Mouse (Mus musculus) spleen, postnatal 4 days (tissue): ENCODE data around the gene Nrg4.

Experiments used
- DNase-seq, 2 experiments: peaks; one replicate each; pipeline ENCODE4 v3.0.0; 2022; ENCODE audit warnings: low spot score in 2 of 2

Nrg4 gene

DNA sequence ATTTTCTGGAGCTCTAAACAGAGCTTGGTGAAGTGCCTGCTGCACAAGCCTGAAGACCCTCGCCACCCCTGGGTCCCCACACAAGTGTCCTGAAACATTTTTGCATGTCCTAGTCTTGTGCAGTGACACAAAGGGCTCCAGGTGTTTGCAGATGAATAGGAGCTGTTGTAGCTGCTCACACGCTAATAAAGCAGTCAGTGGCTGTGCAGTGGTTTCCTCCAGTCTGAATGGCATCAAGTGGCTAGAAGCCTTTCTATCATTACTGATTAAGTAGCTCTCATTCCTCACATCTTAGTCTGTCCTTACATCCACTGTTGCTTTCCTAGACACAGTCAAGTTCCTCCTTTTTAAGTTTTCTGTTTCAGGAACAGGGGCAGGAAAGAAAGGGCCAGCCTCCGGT lies 111.0 kb downstream of the Nrg4 start:
- DNase-seq = no peak

DNA sequence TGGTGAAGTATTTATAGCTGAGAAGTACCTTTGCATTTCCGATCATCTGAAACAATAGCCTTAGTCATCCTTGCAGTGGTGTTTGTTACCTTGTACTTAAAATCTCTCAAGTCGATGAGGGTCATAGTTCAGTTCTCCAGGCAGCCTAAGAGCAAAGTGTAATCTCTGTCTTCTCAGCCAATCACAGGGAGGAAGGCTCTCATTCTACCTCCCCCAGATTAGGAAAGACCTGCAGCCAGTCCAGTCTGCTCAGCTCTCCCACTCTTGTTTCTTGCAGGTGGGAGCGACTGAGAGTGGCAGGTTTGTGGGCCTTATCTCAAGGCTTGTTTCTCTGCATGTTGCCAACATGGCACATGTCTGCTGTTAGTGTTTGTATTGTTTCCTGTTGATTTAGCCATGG lies 111.6 kb downstream of the Nrg4 start:
- no peak for DNase-seq

DNA sequence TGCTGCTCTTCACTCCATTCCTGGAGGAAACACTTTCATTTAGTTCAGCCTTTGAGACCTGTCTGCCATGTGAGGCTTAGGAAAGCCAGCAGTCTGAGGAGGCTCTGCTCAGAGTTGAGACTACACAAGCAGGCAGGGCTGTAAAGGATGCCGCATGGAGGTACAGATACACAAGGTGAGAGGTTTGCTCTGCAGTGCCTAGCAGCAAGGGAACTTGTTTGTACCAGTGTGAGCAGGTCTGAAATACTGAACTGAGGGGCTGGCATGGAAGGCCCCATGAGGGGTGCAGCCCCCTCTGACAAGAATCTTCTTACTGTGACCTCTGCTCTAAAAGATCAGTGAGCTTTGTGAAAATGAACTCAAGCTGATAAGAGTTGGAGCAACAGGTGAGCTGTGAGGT lies 113.2 kb downstream of the Nrg4 start:
- DNase-seq = no peak

DNA sequence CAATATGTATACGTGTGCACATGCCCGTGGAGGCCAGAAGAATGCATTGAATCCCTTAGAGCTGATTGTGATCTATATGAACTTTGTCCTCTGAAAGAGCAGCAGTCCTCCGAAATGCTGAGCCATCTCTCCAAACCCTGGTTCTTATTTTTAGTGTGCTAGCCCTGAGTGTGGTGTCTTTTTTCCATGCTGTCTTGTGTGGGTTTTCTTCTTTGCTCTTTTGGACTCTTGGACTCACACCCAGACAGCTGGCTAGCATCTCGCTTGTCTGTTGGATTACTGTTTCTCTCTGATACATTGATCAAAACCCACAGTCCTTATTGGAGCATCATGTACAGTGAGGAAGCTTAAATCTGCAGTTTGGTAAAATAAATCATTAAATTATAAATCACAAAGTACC lies 115.0 kb downstream of the Nrg4 start:
- no peak for DNase-seq

DNA sequence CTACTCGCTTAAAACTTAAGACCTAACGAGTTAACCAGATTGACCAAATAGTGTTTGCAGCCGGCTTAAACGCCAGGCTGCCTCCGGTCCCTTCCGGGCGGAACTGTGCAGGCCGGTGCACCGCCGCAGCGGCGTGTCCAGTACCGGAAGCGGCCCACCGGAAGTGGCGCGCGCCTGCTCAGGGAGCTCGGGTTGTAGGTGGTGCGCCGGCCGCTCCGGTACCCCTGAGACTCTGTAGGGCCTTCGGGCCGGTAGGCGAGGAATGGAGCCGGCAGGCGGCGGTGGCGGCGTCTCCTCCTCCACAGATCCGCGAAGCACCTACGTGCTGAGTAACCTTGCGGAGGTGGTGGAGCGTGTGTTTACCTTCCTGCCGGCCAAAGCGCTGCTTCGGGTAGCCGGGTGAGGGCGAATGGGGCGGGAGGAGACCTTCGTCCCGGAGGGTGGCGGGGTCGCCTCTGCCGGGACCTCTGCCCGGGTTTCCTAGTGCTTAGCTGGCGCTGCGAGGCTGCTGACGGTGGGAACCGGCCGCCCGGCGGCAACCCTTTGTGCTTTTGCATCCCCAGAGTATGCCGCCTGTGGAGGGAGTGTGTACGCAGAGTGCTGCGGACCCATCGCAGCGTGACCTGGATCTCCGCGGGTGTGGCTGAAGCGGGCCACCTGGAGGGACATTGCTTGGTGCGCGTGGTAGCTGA lies 117.7 kb downstream of the Nrg4 start, which contains the start of gene Fbxo22:
Gene Fbxo22, plus strand, starts transcription at position 136 of the 692 bp plus-strand sequence.
- DNase-seq = peak; percentile 81 to 90

DNA sequence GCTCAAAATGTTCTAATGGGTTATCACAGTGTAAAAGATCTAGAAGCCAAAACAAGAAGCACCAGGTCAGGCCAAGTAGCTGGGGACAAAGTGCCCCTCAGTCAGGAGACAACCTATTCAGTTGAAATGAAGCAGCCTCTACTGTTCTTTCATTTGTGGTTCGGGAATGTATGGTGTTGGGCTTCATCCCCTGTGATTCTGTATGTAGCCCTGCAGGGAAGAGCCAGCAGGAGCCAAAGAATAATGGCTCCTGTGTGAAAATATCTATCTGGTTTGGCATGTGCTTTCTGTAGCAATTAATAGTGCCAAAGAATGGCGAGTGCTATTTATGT lies 118.2 kb downstream of the Nrg4 start:
- no peak for DNase-seq

DNA sequence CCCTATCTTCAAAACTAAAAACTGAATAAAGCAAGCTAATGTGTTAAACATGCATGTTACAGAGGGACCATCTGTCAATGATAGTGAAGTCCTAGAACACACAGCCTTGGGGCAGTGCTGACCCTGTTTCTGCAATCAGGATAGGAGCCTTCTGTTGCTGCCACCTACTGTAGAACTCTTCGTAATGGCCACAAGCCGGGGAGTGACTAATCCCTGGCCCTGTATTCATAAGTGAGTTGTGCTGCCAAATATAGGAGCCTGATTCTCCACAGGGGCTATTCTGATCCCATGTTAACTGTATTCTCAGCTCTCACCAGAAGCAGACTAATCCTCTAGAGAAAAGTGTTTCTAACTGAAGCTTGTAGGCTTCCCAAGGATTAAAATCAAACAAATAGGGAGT lies 127.3 kb downstream of the Nrg4 start:
- DNase-seq = no peak

DNA sequence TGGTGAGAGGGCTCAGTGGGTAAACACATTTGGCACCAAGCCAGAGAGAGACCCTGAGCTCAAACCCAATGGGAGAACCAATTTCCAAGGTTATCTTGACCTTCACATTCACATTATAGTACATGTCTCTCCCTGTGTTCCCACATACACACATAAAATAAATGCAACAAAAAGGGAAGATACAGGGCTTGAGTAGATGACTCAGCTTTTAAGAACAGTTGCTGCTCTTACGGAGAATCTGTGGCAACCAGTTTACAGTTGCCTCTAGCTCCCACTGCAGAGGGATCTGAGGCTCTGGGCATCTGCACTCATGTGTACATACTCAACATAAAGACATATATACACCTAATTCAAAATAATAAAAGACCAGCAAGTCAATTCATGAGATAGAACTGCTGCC lies 128.4 kb downstream of the Nrg4 start:
- DNase-seq = no peak

DNA sequence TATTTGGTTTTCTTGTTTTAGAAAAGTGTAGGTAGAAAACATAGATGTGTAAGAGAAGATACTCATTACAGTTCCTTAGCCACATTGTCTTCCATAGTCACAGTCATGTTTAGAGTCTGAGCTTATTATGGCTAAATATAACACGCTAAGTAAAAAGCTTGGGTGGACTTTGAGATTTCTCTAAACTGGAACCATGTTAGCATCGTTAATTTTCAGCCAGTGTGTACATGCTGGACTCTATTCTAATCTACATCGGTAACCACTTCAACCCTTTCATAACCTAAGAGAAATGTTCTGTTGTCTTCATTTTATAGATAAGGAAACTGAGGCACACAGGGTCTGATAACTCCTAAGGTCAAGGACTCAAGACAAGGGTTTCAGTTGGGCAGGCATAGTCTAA lies 130.8 kb downstream of the Nrg4 start:
- no peak for DNase-seq

DNA sequence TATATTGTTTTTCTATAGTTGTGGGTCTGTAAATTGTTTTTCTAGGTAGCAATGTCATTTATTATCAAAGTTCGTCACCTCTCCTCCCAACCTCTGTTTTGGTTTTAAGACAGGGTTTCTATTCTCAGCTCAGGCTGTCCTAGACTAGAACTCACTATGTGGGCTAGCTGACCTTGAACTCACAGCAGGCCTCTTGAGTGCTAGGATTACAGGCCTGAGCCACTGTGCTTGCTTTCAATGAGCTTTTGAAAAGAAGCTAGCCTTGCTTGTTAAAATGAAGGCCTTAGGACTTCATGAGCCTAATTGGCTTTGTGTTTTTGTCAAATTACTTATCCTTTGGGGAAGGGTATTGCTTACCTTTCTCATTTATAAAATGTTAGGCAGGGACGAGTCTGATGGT lies 152.4 kb downstream of the Nrg4 start:
- no peak for DNase-seq

DNA sequence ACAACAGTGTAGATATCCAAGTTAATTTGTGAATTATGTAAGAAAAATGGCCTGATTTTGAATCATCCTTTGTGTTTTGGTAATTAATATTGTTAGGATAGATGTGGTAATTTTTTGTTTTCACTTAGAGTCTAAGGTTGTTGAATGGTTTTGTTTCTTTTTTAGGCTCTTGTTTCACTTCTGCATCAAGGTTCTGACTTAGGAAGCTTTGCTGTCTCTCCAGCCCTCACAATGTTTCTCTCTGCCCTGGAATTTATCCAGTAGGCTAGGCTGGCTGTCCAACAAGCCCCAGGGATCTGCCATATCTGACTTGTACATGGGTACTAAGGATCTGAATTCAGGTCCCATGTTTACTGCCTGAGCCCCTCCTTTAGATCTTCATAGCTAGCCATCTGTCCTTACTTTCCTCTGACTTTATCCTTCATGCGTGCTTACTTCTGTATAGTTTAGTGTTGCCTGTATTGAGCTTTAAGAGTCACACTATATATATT lies 154.4 kb downstream of the Nrg4 start:
- DNase-seq = no peak

DNA sequence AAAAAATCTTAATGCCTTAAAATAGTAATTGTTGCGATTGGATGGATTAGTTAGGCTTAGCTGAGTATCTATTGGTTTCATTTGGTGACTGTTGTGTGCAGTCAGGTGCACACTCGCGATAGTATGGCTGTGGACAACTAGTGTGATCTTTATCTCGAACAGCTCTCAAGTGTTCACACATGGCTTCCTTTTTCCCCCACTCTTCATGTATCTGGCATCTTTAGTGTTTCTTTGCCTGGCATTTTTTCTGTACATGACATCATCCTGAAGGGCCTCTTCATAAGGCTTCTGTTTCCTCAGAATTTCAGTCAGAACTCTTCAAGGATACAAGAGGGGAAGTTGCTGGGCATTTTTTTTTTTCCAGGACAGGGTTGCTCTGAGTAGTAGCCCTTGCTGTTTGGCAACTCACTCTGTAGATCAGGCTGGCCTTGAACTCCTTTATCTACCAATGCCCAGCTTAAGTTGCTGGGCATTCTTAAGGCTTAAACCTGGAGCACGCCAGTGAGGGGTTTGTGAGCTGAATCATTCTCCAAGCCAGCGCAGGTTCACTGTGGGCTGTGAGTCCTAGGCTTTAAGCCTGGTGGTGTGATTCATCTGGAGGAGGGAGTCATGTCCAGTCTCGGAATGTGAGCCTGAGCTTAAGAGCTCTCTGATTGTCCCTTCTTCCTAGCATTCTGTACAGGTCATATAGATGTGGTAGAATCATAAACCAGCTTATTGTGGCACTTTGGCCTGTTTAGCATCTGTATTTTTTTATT lies 155.8 kb downstream of the Nrg4 start:
- DNase-seq = no peak
